Mouse (Mus musculus): Measurements from ENCODE around the gene Serpina3k. TPM values are rescaled to one million over a fixed set of nuclear protein-coding genes. Genes with fewer than 3 reads are reported as not detected.
"Not testable (repeated sequence)": the region's sequence is repeated elsewhere in the genome, so short reads cannot be mapped to it uniquely, and the experiment has no call there.

Gene Serpina3k
- polyA plus RNA-seq, 1 experiment, result 0.15 TPM

DNA sequence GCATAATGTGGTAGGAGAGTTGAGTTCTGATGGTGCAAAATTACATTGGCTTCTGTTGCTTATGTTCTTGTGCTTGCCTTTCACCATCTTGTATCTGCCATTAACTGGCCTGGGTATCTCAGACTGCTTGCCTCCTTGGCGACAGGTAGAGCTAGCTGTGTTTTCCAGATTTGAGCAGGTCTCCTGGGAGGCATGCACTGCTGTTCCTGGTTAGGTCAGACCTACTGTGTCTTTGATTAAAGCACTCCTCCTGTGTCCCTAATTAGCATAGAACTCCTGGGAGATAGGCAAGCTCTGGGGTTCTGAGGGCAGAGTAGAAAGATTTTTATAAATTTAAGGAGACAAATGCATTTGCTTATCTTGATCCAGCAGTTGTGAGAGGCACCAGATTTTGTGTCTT is 6.6 kb upstream of the Serpina3k start:
- H3K27ac ChIP-seq (ENCODE audit: control insufficient read depth, insufficient read depth, low read length), result no peak overlapping the region
- no peaks in the 10 kb centered on the region for H3K36me3 ChIP-seq (ENCODE audit: control insufficient read depth, insufficient read depth, low read length)
- WGBS, result 63% methylated on average over 1 of the region's 1 CpGs
- no peaks in the 10 kb centered on the region for H3K27me3 ChIP-seq (ENCODE audit: control insufficient read depth, insufficient read depth, low read length)
- no peak for DNase-seq
- H3K4me3 ChIP-seq (ENCODE audit: control insufficient read depth, insufficient read depth, low read length), result no peak overlapping the region
- no peaks in the 10 kb centered on the region for H3K4me1 ChIP-seq (replicated peaks; ENCODE audit: control insufficient read depth, insufficient read depth, low read length)
- TF ChIP-seq POLR2A (IDR thresholded peaks at IDR 0.05; ENCODE audit: control insufficient read depth, extremely low read depth, insufficient read depth, low read length, poor library complexity) (no peak), CTCF (IDR thresholded peaks at IDR 0.05; ENCODE audit: borderline replicate concordance, control insufficient read depth, extremely low read depth, insufficient read depth, low read length, poor library complexity) (no peak)

DNA sequence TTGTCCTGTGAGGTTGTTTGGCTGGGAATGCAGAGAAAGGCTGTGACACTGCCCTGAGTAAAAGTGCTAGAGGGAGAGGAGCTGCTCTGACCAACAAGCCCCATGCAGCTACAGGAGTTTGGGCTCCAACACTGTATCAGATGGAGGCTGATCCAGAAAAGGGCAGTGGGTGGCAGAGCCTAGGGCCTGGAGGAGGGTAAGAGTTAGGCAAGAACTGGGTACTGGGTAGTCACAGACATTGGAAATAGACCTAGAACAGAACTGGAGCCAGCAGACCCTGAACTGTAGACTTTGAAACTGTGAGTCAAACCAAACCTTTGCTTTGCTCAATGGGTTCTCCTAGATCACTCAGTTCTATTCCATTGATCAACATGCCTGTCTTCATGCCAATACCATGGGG is 1.4 kb upstream of the Serpina3k start:
- H3K36me3 ChIP-seq (ENCODE audit: control insufficient read depth, insufficient read depth, low read length); H3K4me1 ChIP-seq (replicated peaks; ENCODE audit: control insufficient read depth, insufficient read depth, low read length); H3K27me3 ChIP-seq (ENCODE audit: control insufficient read depth, insufficient read depth, low read length); DNase-seq; H3K27ac ChIP-seq (ENCODE audit: control insufficient read depth, insufficient read depth, low read length); H3K4me3 ChIP-seq (ENCODE audit: control insufficient read depth, insufficient read depth, low read length): not testable (repeated sequence)

DNA sequence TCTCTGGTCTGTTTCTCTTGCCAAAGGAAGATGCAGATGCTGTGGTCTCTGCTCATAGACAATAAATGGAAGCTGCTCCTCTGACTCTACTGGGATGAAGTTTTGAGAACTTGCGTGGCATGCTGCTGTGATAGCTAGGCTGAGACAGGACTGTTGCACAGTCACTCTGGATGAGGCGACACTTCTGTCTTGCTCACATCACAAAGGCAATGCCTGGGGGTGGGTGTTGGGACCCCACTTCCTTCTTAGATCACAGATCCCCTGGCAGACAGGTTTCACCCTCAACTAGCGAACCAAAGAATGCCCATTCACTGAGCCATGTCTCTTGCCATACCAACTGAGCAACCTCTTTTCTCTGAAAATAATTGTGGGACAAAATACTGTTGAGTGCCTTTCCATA is 419 bp downstream of the Serpina3k start:
- Histone ChIP-seq H3K27me3 (ENCODE audit: control insufficient read depth, insufficient read depth, low read length) (no peaks in the 10 kb centered on the region), H3K4me3 (ENCODE audit: control insufficient read depth, insufficient read depth, low read length) (no peak overlapping the region), H3K36me3 (ENCODE audit: control insufficient read depth, insufficient read depth, low read length) (no peaks in the 10 kb centered on the region), H3K4me1 (replicated peaks; ENCODE audit: control insufficient read depth, insufficient read depth, low read length) (no peaks in the 10 kb centered on the region), H3K27ac (ENCODE audit: control insufficient read depth, insufficient read depth, low read length) (no peak overlapping the region)
- no peak for DNase-seq
- 87% methylated on average over 3 of the region's 3 CpGs for WGBS
- TF ChIP-seq CTCF (IDR thresholded peaks at IDR 0.05; ENCODE audit: borderline replicate concordance, control insufficient read depth, extremely low read depth, insufficient read depth, low read length, poor library complexity) (no peak), POLR2A (IDR thresholded peaks at IDR 0.05; ENCODE audit: control insufficient read depth, extremely low read depth, insufficient read depth, low read length, poor library complexity) (no peak)

DNA sequence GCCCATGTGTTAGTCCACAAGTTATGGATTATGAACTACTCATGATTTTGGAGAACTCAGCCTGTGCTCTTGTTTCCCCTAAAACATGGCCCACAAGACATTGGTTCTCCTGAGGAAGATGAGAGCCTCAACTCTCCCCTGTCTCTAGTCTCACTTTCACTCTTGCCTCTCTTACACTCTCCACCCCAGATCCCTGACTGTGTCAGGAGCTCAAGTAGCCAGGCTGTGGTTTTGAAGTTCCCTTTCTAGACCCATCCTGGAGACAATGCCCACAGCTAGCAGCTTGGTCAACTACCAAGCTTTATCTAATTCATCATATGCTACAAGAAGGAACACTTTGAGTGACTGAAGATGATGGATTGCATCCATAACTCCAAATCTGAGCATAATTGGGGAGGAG is 4.2 kb downstream of the Serpina3k start:
- H3K27me3 ChIP-seq (ENCODE audit: control insufficient read depth, insufficient read depth, low read length); H3K4me1 ChIP-seq (replicated peaks; ENCODE audit: control insufficient read depth, insufficient read depth, low read length); DNase-seq; H3K4me3 ChIP-seq (ENCODE audit: control insufficient read depth, insufficient read depth, low read length); H3K27ac ChIP-seq (ENCODE audit: control insufficient read depth, insufficient read depth, low read length); H3K36me3 ChIP-seq (ENCODE audit: control insufficient read depth, insufficient read depth, low read length): not testable (repeated sequence)

DNA sequence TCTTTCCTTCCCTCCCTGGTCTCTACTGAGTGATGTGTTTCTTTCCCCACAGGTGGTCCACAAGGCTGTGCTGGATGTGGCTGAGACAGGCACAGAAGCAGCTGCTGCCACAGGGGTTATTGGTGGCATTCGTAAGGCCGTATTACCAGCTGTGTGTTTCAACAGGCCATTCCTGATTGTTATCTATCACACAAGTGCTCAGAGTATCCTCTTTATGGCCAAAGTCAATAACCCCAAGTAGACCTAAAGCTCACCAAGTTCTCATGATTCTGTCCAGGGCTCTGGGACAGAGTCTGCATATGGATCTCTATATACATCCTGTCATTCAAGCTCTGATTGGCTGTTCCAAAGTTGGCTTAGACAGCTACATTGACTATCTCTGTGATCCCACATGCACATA is 6.9 kb downstream of the Serpina3k start:
- no peak for DNase-seq
- H3K36me3 ChIP-seq (ENCODE audit: control insufficient read depth, insufficient read depth, low read length), result no peaks in the 10 kb centered on the region
- H3K27me3 ChIP-seq (ENCODE audit: control insufficient read depth, insufficient read depth, low read length), result no peaks in the 10 kb centered on the region
- TF ChIP-seq CTCF (IDR thresholded peaks at IDR 0.05; ENCODE audit: borderline replicate concordance, control insufficient read depth, extremely low read depth, insufficient read depth, low read length, poor library complexity), result no peak
- TF ChIP-seq POLR2A (IDR thresholded peaks at IDR 0.05; ENCODE audit: control insufficient read depth, extremely low read depth, insufficient read depth, low read length, poor library complexity), result no peak
- no peak overlapping the region for H3K27ac ChIP-seq (ENCODE audit: control insufficient read depth, insufficient read depth, low read length)
- no peak overlapping the region for H3K4me3 ChIP-seq (ENCODE audit: control insufficient read depth, insufficient read depth, low read length)
- no peaks in the 10 kb centered on the region for H3K4me1 ChIP-seq (replicated peaks; ENCODE audit: control insufficient read depth, insufficient read depth, low read length)
- WGBS, result 95% methylated on average over 2 of the region's 2 CpGs

DNA sequence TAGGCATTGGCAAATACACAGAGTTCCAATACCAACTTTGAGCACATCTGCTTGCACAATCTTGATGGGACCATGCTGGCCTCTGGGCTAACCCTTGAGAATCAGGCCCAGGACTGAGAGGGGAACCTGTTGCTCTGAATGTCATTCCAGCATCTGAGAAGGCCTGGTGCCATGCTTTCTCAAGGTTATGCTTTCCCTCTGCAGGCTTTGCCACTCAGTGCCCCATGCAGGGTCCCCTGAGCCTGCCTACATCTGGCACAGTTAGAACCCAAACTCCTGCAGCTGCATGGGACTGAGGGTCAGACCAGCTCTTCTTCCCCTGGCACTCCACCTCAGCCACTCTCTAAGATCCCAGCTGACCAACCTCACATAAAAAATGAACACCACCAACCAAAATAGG is 7.4 kb downstream of the Serpina3k start:
- Histone ChIP-seq H3K4me3 (ENCODE audit: control insufficient read depth, insufficient read depth, low read length) (no peak overlapping the region), H3K27me3 (ENCODE audit: control insufficient read depth, insufficient read depth, low read length) (no peaks in the 10 kb centered on the region), H3K27ac (ENCODE audit: control insufficient read depth, insufficient read depth, low read length) (no peak overlapping the region), H3K4me1 (replicated peaks; ENCODE audit: control insufficient read depth, insufficient read depth, low read length) (no peaks in the 10 kb centered on the region), H3K36me3 (ENCODE audit: control insufficient read depth, insufficient read depth, low read length) (no peaks in the 10 kb centered on the region)
- TF ChIP-seq CTCF (IDR thresholded peaks at IDR 0.05; ENCODE audit: borderline replicate concordance, control insufficient read depth, extremely low read depth, insufficient read depth, low read length, poor library complexity), result no peak
- TF ChIP-seq POLR2A (IDR thresholded peaks at IDR 0.05; ENCODE audit: control insufficient read depth, extremely low read depth, insufficient read depth, low read length, poor library complexity), result no peak
- no peak for DNase-seq

DNA sequence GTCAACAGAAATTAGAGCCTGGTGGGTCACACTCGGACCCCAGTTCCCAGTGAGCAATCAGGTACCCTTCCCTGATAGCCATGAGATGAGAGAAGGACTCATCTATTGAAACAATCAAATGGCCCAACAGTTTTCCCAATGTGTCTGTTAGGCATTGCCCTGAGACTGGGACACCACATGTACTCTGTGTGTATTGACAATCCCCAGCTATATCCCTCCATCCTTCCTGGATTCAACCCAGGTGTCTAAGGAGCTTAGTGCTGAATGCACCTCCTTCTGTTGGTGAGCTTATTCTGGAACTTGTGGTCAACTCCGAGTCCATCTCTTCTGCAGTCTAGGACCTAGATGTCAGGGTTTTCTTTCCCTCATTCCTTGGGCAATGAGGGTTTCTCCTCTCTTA is 8.8 kb downstream of the Serpina3k start:
- no peaks in the 10 kb centered on the region for H3K4me1 ChIP-seq (replicated peaks; ENCODE audit: control insufficient read depth, insufficient read depth, low read length)
- H3K4me3 ChIP-seq (ENCODE audit: control insufficient read depth, insufficient read depth, low read length), result no peak overlapping the region
- no peaks in the 10 kb centered on the region for H3K27me3 ChIP-seq (ENCODE audit: control insufficient read depth, insufficient read depth, low read length)
- TF ChIP-seq POLR2A (IDR thresholded peaks at IDR 0.05; ENCODE audit: control insufficient read depth, extremely low read depth, insufficient read depth, low read length, poor library complexity), result no peak
- no peak for TF ChIP-seq CTCF (IDR thresholded peaks at IDR 0.05; ENCODE audit: borderline replicate concordance, control insufficient read depth, extremely low read depth, insufficient read depth, low read length, poor library complexity)
- 94% methylated on average over 2 of the region's 2 CpGs for WGBS
- DNase-seq, result no peak
- H3K27ac ChIP-seq (ENCODE audit: control insufficient read depth, insufficient read depth, low read length), result no peak overlapping the region
- no peaks in the 10 kb centered on the region for H3K36me3 ChIP-seq (ENCODE audit: control insufficient read depth, insufficient read depth, low read length)

DNA sequence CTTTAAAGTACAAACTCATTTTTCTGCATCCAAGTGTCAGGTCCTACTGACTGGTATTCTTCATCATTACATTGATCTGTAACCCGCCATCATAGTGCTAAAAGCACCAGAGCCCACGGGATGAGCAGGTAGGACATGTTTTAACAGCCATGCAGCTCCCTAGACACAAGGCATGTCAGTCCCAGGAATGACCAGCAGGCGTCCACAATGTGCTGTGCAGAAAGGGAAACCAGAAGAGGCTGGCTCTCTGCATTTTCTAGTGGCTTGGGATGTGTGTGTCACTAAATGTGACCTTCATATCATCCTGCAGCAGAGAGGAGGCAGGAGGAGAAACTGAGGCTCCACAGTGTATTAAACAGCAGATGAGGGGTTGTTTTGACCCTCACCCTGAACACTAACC is 13.5 kb downstream of the Serpina3k start:
- not testable (repeated sequence) for H3K36me3 ChIP-seq (ENCODE audit: control insufficient read depth, insufficient read depth, low read length); H3K27me3 ChIP-seq (ENCODE audit: control insufficient read depth, insufficient read depth, low read length); H3K4me1 ChIP-seq (replicated peaks; ENCODE audit: control insufficient read depth, insufficient read depth, low read length); H3K4me3 ChIP-seq (ENCODE audit: control insufficient read depth, insufficient read depth, low read length); H3K27ac ChIP-seq (ENCODE audit: control insufficient read depth, insufficient read depth, low read length)
- peak; percentile 8 for DNase-seq
- WGBS, result 44% methylated on average over 3 of the region's 3 CpGs
